Mouse (Mus musculus): Measurements from ENCODE around the gene Endog. TPM values are rescaled to one million over a fixed set of nuclear protein-coding genes. Genes with fewer than 3 reads are reported as not detected.
"Not testable (repeated sequence)": the region's sequence is repeated elsewhere in the genome, so short reads cannot be mapped to it uniquely, and the experiment has no call there.

Endog gene
- total RNA-seq (2021) = 10 to 100 TPM; 89.0 to 98.3 TPM
- long read RNA-seq, experiment 1, transcript Endog-201 (3 exons, 1,063 nt) = major isoform, 121 of 122 reads
- long read RNA-seq, experiment 1, partial matches to known transcripts = 1 of 122 reads
- long read RNA-seq, experiment 1, other reads (novel, unspliced or antisense) = 0 of 122 reads
- long read RNA-seq, experiment 2, transcript Endog-201 (3 exons, 1,063 nt) = major isoform, 75 of 76 reads
- long read RNA-seq, experiment 2, partial matches to known transcripts = 1 of 76 reads
- long read RNA-seq, experiment 2, other reads (novel, unspliced or antisense) = 0 of 76 reads

DNA sequence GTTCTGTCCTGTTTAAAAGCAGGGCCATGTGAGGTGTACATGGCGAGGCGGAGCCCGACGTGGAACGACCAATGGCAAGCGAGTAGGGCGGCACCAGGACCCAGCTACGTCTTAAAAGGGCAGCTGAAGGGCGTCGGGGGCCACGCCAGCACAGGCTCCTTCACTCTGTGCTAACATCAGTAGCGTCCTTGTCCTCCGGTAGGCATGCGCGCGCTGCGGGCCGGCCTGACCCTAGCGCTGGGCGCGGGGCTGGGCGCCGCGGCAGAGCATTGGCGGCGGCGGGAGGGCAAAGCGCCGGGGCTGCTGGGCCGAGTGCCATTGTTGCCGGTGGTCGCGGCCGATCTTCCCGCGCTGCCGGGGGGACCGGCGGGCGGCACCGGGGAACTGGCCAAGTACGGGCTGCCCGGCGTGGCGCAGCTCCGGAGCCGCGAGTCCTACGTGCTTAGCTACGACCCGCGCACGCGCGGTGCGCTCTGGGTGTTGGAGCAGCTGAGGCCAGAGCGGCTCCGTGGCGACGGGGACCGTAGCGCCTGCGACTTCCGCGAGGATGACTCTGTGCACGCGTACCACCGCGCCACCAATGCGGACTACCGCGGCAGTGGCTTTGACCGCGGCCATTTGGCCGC, at the start of gene Endog:
TSS of gene Endog (plus strand) at position 123 of the 626 bp plus-strand sequence.
- DNase-seq = peak; percentile 92 to 95

DNA sequence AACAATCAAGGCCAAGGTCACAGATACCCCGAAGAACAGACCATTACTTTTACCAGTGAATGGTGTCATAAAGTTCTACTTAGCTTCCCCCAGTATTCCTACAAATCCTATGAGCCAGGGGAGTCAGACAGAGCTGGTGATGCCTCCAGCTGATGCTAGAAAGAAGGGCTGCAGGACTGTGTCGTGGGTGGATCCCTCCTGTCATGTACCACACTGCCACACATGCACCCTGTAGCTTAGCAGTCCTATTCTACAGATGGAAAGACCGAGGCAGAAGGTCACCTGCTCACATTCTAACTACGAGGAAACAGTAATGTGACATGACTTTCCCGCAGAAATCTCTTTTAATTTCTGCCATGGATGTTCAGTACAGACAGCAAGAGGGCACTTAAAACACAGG, 48.5 kb upstream of the Endog start:
- DNase-seq = no peak

DNA sequence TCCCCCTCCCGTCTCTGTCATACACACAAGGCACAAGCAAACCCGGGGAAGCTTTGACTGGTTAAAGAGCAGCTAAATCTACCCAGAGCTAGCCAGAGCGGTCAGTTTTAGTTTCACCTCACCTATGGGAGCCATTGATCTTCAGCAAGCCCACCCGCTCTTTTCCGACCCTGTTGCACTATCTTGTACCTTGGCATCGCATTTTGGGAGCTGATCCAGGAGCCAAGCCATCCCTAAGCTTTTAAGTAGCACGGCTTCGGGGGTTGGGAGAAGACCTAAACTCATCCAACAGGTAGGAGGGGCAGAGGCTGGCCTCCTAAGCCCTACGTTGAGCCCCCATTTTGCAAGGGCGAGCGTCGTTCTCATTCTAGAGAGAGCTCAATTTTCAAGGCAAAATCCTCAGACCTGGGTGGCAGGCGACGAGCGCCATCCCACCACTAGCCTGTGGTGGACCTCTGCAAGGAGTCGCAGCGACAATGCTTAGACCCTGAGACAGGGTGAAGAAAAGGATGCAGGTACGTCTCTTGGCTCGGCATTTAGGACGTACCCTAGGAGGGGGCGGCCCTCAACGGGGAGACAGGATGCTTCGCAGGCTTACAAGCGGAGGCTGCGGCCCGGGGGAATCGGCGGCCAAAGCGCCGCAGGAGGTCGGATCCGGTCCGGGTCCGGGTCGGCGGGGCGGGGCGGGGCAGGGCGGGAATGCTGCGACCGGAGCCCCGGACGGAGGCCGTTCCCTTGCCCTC, 47.4 kb upstream of the Endog start:
- no peak for DNase-seq

DNA sequence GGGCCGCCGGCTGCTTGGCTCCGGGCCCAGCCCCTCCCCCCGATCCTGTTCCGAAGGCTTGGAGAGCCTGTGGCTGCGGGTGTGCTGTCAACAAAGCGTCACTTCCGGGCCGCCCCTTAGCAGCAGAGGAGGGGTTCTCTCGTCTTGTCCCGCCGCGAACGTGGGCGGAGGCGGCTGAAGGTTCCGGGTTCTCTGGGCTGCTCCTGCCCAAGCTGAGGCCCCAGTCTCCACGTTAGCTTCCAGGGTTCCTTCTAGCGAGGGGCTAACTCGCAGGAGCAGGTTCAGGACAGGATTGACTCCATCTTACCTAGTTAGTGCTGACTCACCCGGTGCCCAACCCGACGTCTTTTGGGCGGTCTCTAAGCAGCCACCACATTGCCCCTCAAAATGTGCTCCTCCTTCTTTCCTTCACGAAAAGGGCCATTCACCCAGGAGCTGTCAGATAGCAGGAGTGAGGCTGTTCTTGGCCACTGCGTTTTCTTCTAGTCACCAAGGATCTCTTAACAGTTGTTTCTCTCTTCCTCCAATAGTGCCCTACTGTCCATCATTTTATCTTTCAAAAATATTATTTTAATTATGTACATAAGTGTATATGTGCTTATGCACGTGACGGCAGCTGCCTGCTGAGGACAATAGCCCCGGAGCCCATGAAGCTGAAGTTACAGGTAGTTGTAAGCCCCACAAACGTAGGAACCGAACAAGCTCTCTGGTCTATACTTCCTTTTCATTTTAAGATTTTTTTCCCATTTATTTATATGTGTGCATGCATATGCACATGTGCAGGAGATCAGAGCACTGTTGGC, 46.6 kb upstream of the Endog start, which contains the start of gene Zer1:
TSS of gene Zer1 (minus strand) at position 114 of the 803 bp plus-strand sequence.
- DNase-seq = peak; percentile 98 to 99

DNA sequence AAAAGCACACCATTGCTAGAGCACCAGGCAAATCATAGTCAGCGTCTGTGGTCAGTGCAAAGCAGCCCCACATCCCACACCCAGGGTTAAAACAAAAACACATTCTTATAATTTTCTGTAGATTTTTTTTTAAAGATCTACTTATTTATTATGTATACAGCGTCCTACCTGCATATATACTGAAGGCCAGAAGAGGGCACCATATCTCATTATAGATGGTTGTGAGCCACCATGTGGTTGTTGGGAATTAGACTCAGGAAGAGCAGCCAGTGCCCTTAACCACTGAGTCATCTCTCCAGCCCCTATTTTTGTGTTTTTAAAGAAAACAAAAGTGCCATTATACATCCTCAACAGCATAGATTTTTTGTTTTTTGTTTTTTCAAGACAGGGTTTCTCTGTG, 42.5 kb upstream of the Endog start:
- DNase-seq = peak; percentile 48 to 52

DNA sequence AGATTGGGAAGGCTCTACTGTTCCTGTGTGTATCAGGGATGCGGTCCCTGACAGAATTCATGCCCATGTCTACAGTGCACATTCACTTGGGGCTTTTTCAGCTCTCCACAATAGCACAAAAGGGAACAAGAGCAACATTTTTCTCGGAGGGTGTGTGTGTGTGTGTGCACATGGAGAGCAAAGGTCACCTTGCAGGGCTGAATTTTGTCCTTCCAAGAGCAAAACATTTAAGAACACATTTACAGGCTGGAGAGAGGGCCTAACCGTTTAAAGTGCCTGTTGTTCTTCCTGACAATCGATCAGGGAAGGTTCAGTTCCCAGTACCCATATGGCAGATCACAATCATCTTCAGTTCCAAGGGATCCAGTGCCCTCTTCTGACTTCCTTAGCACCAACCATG, 41.1 kb upstream of the Endog start:
- DNase-seq = no peak

DNA sequence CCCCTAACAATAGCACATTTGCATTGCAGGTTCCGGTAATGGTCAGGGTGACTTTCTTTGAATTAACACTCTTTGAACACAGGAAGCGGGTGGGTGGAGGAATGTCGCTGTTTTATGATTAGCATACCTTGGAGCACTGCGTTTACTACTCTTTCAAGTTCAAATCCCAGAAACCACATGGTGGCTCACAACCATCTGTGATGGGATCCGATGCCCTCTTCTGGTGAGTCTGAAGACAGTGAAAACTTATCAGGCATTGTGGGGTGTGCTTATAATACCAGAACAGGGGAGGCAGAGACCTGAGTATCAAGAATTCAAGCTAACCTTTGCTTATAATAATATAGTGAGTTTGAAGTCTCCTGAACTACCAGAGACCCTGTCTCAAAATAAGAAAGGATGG, 40.1 kb upstream of the Endog start:
- DNase-seq = not testable (repeated sequence)

DNA sequence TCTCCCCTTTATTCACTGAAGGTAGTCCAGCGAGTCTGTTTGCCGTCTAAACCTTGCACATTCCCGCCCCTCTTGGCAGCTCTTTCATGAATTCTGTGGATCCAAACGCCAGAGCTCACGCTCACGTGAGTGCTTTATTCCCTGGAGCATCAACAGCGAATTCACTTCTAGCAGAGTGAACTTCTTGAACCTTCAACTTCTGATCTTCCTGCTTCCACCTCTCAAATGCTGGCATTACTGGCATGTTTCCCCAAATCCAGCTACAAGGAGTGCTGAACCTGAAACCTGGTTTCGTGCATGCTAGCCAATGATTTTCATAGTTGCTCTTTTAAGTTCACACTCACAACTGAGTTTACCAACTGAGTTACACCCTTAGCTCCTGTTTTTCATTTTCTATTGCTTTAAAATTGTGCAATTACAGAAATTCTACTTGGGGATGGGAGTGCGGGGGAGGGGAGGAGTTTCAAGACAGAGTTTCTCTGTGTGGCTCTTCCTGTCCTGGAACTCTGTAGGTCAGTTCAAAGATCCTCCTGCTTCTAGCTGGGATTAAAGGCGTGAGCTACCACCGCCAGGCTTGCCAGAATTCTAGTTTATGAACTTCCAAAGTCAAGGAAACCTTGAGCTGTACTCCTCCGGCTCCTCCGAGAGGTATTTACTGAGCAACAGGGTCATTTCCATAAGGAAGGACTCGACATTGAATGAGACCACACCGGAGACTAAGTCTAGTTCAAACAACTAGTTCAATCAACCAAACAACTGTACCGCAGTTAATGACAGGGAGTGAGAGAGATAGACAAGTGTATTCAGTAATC, 38.3 kb upstream of the Endog start:
- peak; percentile 71 to 76 for DNase-seq

DNA sequence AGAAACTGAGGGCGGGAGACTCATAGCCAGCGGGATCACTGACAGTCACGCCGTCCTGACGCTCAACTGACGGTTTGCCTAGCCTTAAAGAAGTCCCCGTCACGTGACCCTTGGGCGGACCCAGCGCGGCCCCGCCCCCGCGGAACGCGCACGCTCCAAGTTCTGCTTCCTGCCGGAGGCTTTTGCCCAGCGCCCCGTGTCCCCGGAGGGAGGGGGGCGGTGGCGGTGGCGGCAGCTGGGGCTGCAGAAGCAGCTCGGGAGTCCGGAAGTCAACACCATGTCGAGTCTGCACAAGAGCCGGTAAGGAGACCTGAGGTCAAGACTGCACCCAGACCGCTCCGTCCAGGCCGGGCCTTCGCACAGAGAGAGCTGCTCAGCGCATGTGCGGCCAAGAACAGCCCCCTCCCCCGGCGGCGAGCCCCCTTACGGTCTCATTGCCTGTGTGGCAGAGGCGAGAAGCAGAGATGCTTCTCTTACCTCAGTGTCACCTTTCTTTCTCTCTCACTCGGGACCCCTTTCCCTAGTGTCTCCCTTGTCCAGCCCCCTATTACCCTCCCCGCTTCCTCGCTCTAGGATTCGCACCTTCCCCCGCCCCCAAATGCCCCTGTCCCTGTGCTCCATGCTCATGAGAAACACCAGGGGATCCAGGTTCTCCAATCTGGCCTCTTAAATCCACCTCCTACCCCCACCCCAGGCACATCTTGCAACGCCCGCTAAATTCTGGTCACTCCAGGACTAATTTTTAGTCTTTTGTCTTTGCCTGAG, 37.5 kb upstream of the Endog start, which contains the start of gene Tbc1d13:
TSS of gene Tbc1d13 (plus strand) at position 134 of the 765 bp plus-strand sequence.
- DNase-seq = peak; percentile 99 to 100

DNA sequence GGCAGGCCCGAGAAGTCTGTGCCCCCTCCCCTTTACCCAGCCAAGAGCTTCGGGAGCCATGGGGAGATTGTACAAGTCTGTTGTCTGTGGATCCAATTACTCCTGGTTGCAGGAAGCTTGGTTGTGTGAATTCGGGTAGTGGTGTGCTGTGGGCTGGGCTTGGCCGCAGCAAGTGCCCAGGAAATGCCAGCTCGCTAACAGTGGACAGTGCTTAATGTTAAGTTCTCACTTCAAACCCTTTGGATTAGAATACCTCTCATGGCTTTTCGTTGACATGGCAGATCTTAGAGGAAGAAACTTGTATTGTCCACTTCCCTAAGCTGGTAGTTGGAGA, 36.9 kb upstream of the Endog start:
- DNase-seq = no peak

DNA sequence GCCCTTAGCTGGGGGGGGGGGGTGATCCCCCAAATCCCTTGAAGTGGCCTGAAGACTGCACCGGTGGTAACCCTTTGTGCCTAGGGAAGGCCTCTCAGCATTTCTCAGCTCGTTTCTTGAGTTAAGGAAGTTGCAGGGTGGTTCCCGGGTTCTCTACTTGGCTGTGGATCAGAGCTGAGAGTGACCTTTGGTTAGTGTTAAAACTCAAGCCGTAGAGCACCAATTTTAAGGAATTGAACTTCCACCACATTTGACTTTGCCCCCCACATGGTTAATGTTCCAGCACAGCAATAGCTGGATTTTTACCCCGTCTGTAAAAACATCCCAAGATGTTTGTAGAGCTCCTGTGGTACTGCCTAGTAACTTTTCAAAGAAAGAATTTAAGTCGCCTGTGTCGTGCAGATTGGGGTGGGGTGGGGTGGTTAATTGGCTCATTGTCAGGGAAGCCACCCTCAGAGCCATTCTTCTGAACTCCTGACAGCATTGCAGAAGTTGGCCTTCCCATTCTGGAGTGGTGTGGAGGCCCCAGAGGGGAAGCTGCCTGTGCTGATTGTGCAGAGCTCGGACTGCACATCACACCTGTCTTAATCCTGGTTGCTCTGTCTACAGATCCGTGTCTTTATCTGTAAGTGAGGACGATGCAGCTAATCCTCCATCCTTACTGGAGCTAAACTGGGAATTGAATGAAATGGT, 36.2 kb upstream of the Endog start:
- peak in 1 of 2 experiments; percentile 29 for DNase-seq

DNA sequence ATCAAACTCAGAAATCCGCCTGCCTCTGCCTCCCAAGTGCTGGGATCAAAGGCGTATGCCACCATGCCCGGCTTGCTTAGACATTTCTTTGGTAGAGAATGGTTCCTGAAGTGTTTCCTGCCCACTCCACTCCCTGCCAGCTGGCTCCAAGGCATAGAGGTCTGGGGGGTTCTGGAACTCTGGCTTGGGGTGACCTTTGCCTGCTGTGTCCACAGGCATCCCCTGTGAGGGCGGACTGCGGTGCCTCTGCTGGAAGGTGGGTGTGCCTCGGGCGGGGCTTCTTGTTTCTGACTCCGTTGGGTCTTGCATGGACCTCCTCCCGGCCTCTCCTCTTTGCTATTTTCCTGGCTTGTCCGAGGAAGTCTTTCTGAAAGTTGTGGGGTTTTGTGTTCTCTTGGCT, 34.8 kb upstream of the Endog start:
- no peak for DNase-seq

DNA sequence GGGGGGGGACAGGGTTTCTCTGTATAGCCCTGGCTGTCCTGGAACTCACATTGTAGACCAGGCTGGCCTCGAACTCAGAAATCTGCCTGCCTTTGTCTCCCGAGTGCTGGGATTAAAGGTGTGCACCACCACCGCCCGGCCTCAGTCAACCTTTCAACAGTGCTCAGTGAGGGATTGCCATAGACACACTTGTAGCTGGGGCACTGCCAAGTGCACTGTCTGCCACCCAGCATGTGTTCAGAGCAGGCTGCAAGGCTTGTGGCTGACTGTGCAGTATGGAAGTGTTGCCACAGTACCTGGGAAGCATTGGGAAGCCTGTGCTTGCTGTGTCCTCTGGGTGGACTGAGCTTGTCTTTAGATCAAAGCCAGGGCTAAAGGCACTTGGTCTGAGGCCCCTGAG, 31.3 kb upstream of the Endog start:
- not testable (repeated sequence) for DNase-seq

DNA sequence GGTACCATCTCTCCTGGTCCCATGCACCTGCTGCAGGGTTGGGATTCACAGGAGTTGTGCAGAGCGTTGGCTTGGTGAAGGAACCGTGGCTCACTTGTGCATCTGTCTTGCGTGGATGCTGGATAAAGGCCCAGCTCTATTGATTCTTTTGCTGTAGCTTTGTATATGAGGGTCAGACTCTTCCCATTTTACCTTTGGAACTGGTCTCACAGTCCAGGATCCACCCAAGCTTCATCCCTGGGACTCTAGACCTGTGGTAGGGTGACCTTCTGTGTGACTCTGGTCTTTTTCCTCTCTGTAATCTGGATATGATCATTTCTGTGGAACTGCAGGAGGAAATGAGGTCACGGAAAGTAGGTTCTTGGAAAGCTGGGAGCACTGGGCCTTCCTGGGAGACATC, 26.9 kb upstream of the Endog start:
- no peak for DNase-seq

DNA sequence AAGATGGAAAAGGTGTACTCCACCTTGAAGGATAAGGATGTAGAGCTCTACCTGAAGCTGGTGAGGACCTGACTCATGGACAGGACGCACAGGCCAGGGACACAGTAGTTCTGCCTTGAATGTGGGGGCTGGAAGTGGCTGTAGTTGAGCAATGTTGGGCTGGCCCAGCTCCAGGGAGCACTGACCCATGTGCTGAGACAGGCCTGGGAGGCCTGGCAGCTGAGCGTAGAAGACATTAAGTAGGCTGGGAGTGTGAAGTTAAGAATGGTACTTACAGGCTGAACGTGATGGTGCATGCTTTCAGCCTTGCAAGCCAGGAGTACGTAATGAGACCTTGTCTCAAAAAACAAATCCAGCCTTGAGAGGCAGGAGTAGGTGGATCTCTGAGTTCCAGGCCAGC, 23.8 kb upstream of the Endog start:
- peak; percentile 72 to 76 for DNase-seq

DNA sequence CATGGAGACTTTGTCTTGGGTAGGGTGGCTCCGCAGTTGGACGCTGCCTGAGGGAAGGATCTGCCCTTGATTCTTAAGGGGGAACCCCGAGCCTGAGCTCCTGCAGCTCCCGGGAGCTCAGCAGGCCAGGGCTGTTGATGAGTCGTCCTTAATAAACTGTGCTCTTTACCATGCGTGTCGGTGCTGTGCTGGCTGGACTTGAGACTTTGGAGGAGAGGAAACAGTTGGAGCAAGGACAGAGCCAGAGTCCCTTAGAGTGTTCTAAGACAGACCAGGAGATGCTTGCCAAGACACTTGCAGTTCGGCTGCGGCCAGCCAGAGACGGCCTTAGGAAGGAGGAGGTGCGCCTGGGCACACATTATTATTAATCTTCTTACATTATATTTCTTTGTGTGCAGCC, 19.5 kb upstream of the Endog start:
- no peak for DNase-seq

DNA sequence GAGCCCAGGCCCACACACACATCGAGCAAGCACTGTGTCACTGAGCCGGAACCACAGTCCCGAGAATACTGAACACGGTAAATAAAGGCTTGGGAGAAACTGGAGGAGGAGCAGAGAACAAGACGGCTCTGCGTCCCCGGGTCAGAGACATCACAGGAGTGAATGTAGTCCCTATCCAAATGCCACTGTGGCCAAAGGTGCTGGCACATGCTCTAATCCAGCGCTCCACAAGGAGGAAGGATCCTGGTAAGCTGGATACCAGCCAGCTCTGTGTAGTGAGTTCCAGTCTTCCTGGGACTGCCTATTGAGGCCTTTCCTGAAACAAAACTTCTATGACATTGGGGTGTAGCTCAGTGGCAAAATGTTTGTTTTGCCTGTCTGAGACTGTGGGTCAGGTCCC, 18.7 kb upstream of the Endog start:
- DNase-seq = no peak

DNA sequence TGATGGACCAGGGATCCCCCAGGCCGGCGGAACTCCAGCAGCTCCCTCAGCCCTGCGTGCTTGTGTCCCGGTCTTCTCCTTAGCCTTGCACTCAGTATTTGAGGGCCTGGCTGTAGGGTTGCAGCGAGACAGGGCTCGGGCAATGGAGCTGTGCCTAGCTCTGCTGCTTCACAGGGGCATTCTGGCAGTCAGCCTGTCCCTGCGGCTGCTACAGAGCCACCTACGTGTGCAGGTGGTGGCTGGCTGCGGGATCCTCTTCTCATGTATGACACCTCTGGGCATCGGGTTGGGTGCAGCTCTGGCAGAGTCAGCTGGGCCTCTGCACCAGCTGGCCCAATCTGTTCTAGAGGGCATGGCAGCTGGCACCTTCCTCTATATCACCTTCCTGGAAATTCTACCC, 11.4 kb upstream of the Endog start:
- not testable (repeated sequence) for DNase-seq

DNA sequence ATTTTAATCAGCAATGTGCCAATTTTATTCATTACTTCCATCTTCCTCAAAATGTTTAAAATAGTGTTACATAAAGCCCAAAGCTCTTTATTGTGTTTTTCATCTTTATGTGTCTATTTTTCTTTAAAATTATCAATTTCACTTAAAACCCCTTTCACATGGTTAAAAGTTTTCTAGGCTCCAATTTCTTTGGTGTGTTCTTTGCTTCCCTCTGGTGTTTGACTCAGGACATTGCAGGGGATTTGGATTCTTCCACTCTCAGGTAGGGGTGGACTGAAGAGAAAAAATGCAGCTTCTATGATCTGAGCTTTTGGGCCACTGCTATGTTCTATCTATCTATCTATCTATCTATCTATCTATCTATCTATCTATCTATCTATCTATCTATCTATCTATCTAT, 9.5 kb upstream of the Endog start:
- DNase-seq = peak in 1 of 2 experiments; percentile 68

DNA sequence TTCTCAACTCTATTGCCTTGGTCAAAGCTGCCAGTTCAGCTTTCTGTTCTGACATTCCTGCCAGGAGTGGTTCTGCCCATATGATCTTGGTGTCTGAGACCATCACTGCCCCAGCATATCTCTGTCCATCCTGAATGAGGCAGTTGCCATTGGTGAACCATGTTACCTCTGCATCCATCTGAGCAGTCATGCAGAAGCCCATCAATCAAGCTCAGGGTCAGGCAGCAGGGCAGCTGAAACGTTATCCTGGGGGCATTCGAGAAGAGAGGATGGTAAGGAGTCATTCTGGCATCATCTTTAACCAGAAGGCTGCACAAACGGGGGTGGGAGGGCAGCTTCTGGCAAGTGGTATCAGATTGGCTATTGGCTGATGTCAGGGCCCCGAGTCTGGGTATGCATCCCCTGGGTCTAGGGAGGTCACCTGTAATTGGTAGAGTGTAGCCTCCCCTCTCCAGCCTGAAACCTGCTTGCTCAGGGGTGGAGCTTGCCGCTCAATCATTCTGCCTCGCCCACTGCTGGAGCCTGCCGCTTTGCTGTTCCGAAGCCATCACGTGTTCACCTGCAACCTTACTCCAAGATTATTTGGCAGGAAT, 6.9 kb upstream of the Endog start:
- DNase-seq = no peak
